Mouse (Mus musculus) forebrain, embryonic 11.5 days (tissue): ENCODE measurements around the gene Pkp3. TPM values are rescaled to one million over a fixed set of nuclear protein-coding genes. Genes with fewer than 3 reads are reported as not detected.
A peak's percentile ranks its signal among the peaks of the same experiment; 100 is the strongest.

Experiments used
- ATAC-seq: fragments of 200-750 bp; cut with Nextera tagmentation; replicated peaks from 2 replicates; pipeline ENCODE4 v1.8.0; 2017; ENCODE audit warnings: moderate TSS enrichment; ENCODE audit not compliant: low FRiP score
- DNase-seq: peaks from one replicate; pipeline ENCODE4 v3.0.0-alpha.2; 2017; ENCODE audit warnings: low spot score
- H3K27ac ChIP-seq: fragments of 300-500 bp; sonication (generic); 2 replicates; pipeline ENCODE4 v1.5.1; 2014; ENCODE audit warnings: low read depth, low read length
- H3K27me3 ChIP-seq: fragments of 300-500 bp; sonication (generic); 2 replicates; pipeline ENCODE4 v1.6.1; 2014; ENCODE audit warnings: mild to moderate bottlenecking, low read length, mixed read lengths; ENCODE audit not compliant: control insufficient read depth, insufficient read depth
- H3K36me3 ChIP-seq: fragments of 300-500 bp; sonication (generic); 2 replicates; pipeline ENCODE4 v1.6.1; 2014; ENCODE audit warnings: mild to moderate bottlenecking, low read length, moderate library complexity, mixed read lengths; ENCODE audit not compliant: control insufficient read depth, insufficient read depth
- H3K4me1 ChIP-seq: fragments of 300-500 bp; sonication (generic); replicated peaks from 2 replicates; pipeline ENCODE4 v1.6.1; 2014; ENCODE audit warnings: low read length, mixed read lengths; ENCODE audit not compliant: control insufficient read depth, insufficient read depth
- H3K4me2 ChIP-seq: fragments of 300-500 bp; sonication (generic); 2 replicates; pipeline ENCODE4 v1.6.1; 2014; ENCODE audit warnings: low read depth, mild to moderate bottlenecking, low read length, moderate library complexity, mixed read lengths; ENCODE audit not compliant: severe bottlenecking
- H3K4me3 ChIP-seq: fragments of 300-500 bp; sonication (generic); 2 replicates; pipeline ENCODE4 v1.5.1; 2014; ENCODE audit warnings: low read depth, low read length
- H3K9ac ChIP-seq: fragments of 300-500 bp; sonication (generic); 2 replicates; pipeline ENCODE4 v1.6.1; 2014; ENCODE audit warnings: low read length
- H3K9me3 ChIP-seq: fragments of 300-500 bp; sonication (generic); 2 replicates; pipeline ENCODE4 v1.6.1; 2016; ENCODE audit warnings: low read length, mixed read lengths; ENCODE audit not compliant: control insufficient read depth
- WGBS: fragments of 180-500 bp; shearing (Covaris S2); extraction: QIAGEN DNeasy Blood & Tissue Kit; methylation state at CpG from one replicate; pipeline ENCODE4 v1.1.7; 2014; 5-methylcytosine and 5-hydroxymethylcytosine counted together
- polyA plus RNA-seq: library from polyadenylated mRNA; unstranded; fragments of >200 nt; fragmentation: Nextera tagmentation; extraction: Ambion mirVana; gene quantifications from 2 replicates; pipeline ENCODE4 v1.2.1, GENCODE M21; 2014

Gene Pkp3
- polyA plus RNA-seq, 1 experiment from 2014 or later = 1.1 TPM

DNA sequence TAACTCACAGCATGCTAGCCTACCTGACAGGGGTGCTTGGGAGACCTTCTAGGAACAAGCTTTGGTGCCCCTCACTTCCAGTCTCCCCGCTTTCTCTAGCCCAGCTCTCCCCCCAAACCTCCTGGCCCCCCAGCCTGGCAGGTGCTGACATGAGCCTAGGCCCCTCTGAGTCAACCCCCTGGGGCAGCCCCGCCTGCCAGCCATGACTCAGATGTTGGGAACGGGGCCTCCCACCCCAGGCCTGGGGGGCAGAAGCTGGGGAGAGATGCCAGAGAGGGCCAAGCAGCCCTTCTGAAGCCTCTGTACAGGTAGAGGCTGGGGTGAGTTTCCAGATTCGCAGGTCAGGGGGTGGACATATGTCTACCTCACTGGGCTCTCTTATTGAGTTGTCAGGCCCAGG lies 858 bp downstream of the Pkp3 start:
- WGBS = 82% methylated on average over 4 of the region's 4 CpGs
- H3K27me3 ChIP-seq = no peaks in the 10 kb centered on the region; the same call in 1 of the 2 replicates
- DNase-seq = no peak
- no peaks in the 10 kb centered on the region for H3K9me3 ChIP-seq
- H3K9ac ChIP-seq = no peak overlapping the region
- H3K36me3 ChIP-seq = no peaks in the 10 kb centered on the region
- H3K27ac ChIP-seq = no peak overlapping the region
- H3K4me1 ChIP-seq = no peaks in the 10 kb centered on the region
- no peak overlapping the region for H3K4me2 ChIP-seq
- H3K4me3 ChIP-seq = no peak overlapping the region
- no peak for ATAC-seq

DNA sequence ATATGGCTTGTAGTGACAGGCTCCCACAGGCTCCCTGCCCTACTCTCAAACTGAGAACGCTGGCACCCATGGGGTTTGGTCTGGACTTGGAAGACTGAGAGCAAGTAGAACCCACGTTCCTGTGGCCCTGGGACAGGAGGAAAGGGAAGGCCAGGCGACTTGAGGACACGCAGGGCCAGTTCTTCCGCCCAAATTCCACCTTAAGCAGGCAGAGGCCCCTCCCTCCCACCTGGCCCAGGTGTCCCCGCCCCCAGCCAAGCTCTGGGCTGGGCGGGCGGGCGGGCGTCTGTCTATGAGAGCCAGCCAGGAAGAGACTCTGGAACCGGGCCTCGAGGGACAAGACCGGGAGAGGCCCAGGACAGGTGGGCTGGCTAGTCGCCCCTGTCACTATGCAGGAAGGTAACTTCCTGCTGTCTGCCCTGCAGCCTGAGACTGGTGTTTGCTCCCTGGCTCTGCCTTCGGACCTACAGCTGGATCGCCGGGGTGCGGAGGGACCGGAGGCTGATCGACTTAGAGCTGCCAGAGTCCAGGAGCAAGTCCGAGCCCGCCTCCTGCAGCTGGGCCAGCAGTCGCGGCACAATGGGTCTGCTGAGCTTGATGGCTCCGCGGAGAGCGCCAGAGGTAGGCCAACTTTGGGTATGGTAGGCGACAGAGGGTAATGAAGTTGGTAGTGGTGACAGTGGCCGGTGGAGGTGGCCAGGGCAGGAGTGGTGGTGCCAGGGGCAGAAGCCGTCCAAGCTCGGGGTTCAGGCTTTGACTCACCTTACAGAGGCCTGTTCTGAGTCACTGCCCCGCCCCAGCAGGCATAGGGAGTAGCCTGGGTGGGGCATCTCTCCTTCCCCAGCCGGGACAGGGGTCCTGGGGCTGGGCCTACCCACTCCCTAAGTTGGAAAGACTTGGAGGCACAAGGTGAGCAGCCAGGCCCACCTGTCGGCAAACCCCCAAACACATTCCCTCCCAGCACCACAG lies 1.7 kb downstream of the Pkp3 start:
- H3K4me1 ChIP-seq = no peaks in the 10 kb centered on the region
- H3K36me3 ChIP-seq = no peaks in the 10 kb centered on the region
- no peak overlapping the region for H3K4me3 ChIP-seq
- H3K27me3 ChIP-seq = no peaks in the 10 kb centered on the region; the same call in 1 of the 2 replicates
- no peak for DNase-seq
- H3K9ac ChIP-seq = no peak overlapping the region
- H3K4me2 ChIP-seq = no peak overlapping the region
- no peak overlapping the region for H3K27ac ChIP-seq
- ATAC-seq = no peak
- no peaks in the 10 kb centered on the region for H3K9me3 ChIP-seq
- 21% methylated on average over 34 of the region's 34 CpGs for WGBS

DNA sequence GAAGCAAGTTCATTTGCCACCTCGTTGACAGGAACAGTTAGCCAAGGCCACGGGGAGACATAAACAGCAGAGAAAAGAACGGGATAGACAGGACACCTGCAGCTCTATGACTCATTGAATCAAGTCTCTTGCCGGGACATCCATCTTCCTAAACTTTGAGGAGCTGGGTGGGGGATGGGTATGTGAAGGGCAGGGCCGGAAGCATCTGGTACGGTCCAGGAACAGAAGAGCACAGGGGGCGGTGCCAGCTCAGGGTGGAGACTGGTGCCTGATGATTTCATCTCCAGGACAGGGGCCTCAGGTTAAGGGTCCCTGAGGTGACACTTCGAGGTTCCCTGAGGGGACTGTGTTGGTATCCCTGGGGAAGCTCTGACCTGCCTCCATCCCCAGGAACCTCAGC lies 9.9 kb downstream of the Pkp3 start:
- Histone ChIP-seq H3K4me2 (no peak overlapping the region), H3K27ac (no peak overlapping the region), H3K9ac (no peak overlapping the region), H3K36me3 (no peaks in the 10 kb centered on the region), H3K4me1 (0 out of 2 replicates have a peak, but pooled peaks cover 2% of the 10 kb centered on the region), H3K27me3 (peaks cover 22% of the 10 kb centered on the region), H3K9me3 (no peaks in the 10 kb centered on the region), H3K4me3 (no peak overlapping the region)
- 53% methylated on average over 8 of the region's 8 CpGs for WGBS
- ATAC-seq (no peak), DNase-seq (no peak)

- Histone ChIP-seq H3K4me2 (0 out of 2 replicates have a peak overlapping the region, but pooled peaks have one; percentile 8), H3K9me3 (no peaks in the 10 kb centered on the region), H3K36me3 (no peaks in the 10 kb centered on the region), H3K9ac (no peak overlapping the region; the same call in 1 of the 2 replicates), H3K4me1 (0 out of 2 replicates have a peak, but pooled peaks cover 2% of the 10 kb centered on the region), H3K27me3 (peaks cover 22% of the 10 kb centered on the region), H3K4me3 (no peak overlapping the region), H3K27ac (no peak overlapping the region)
- DNase-seq (no peak), ATAC-seq (no peak)
- 25% methylated on average over 18 of the region's 18 CpGs for WGBS
These were observed 10.5 kb downstream of the Pkp3 start for GRCm38 (mm10) chr7:141088473-141088872.

DNA sequence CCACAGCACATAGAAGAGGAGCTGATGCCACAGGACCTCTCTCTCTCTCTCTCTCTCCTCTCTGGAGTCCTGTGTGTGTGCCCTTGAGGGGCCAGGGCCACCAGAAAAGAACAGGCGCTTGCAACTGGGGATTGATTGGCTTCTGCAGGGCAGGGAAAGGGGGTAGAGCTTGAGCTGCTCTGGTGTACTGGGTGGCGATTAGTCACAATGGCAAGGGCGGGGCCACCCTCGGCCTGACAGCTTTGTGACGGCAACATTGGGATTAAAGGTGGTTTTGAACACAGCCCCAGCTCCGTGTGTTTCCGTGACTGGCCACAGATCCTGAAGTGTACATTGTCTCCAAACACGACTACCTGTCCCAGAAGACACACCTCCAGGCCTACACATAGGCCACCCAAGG lies 12.2 kb downstream of the Pkp3 start:
- Histone ChIP-seq H3K4me2 (no peak overlapping the region), H3K36me3 (no peaks in the 10 kb centered on the region), H3K4me3 (no peak overlapping the region), H3K9me3 (no peaks in the 10 kb centered on the region), H3K4me1 (0 out of 2 replicates have a peak, but pooled peaks cover 2% of the 10 kb centered on the region), H3K27ac (no peak overlapping the region), H3K27me3 (peaks cover 22% of the 10 kb centered on the region), H3K9ac (no peak overlapping the region)
- DNase-seq = no peak
- 54% methylated on average over 8 of the region's 8 CpGs for WGBS
- ATAC-seq = no peak

- 5% methylated on average over 37 of the region's 37 CpGs for WGBS
- peak overlapping the region; percentile 24; the same call in 1 of the 2 replicates for H3K9ac ChIP-seq
- H3K9me3 ChIP-seq = no peaks in the 10 kb centered on the region
- peaks cover 22% of the 10 kb centered on the region for H3K27me3 ChIP-seq
- no peak overlapping the region; the same call in 1 of the 2 replicates for H3K4me3 ChIP-seq
- H3K4me1 ChIP-seq = 0 out of 2 replicates have a peak, but pooled peaks cover 2% of the 10 kb centered on the region
- DNase-seq (peak; percentile 89), ATAC-seq (peak; percentile 88)
- no peak overlapping the region for H3K27ac ChIP-seq
- peak overlapping the region; percentile 49 for H3K4me2 ChIP-seq
- no peaks in the 10 kb centered on the region for H3K36me3 ChIP-seq
These were observed 14.2 kb downstream of the Pkp3 start for GRCm38 (mm10) chr7:141092051-141092735.

DNA sequence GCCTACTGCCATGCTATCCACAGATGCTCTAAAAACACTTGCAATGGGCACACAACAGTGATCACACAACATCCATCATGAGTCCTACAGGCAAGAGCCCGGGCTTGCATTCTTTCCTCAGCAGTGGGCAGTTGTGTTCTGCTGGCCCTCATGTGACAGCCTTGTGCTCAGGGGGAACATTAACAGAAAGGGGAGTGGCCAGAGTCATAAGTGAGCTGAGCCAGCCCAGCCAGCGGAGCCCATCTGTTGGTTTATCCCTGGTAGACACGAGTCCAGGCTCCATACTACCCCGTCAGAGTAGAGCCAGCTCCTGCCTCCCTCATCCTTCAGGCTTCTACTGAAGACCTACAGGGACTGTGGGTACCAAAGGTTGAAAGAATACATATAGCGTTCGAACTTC lies 15.9 kb downstream of the Pkp3 start:
- Histone ChIP-seq H3K27ac (no peak overlapping the region), H3K4me2 (no peak overlapping the region), H3K4me3 (no peak overlapping the region), H3K36me3 (no peaks in the 10 kb centered on the region), H3K9ac (no peak overlapping the region), H3K27me3 (peaks cover 13% of the 10 kb centered on the region), H3K4me1 (no peaks in the 10 kb centered on the region), H3K9me3 (no peaks in the 10 kb centered on the region)
- DNase-seq (no peak), ATAC-seq (no peak)
- WGBS = 83% methylated on average over 6 of the region's 6 CpGs

- no peak overlapping the region for H3K27ac ChIP-seq
These were observed 16.6 kb downstream of the Pkp3 start for GRCm38 (mm10) chr7:141094487-141095205.

More at GRCm38 (mm10) chr7:141094487-141095205, 16.6 kb downstream of the Pkp3 start:
- DNase-seq (no peak), ATAC-seq (no peak)
- WGBS = 76% methylated on average over 15 of the region's 15 CpGs
- H3K27me3 ChIP-seq = peaks cover 9% of the 10 kb centered on the region
- no peaks in the 10 kb centered on the region for H3K4me1 ChIP-seq
- H3K36me3 ChIP-seq = no peaks in the 10 kb centered on the region
- no peak overlapping the region for H3K4me3 ChIP-seq
- H3K4me2 ChIP-seq = no peak overlapping the region
- H3K9me3 ChIP-seq = no peaks in the 10 kb centered on the region
- H3K9ac ChIP-seq = no peak overlapping the region
